Mouse (Mus musculus) urinary bladder, adult 18-20 months (tissue): ENCODE measurements around the gene B3gnt2.

Experiments used
- DNase-seq, 2 experiments: peaks; one replicate each; pipeline ENCODE4 v3.0.0; 2022; ENCODE audit warnings: low spot score in 2 of 2, mixed read lengths in 2 of 2

Gene B3gnt2

DNA sequence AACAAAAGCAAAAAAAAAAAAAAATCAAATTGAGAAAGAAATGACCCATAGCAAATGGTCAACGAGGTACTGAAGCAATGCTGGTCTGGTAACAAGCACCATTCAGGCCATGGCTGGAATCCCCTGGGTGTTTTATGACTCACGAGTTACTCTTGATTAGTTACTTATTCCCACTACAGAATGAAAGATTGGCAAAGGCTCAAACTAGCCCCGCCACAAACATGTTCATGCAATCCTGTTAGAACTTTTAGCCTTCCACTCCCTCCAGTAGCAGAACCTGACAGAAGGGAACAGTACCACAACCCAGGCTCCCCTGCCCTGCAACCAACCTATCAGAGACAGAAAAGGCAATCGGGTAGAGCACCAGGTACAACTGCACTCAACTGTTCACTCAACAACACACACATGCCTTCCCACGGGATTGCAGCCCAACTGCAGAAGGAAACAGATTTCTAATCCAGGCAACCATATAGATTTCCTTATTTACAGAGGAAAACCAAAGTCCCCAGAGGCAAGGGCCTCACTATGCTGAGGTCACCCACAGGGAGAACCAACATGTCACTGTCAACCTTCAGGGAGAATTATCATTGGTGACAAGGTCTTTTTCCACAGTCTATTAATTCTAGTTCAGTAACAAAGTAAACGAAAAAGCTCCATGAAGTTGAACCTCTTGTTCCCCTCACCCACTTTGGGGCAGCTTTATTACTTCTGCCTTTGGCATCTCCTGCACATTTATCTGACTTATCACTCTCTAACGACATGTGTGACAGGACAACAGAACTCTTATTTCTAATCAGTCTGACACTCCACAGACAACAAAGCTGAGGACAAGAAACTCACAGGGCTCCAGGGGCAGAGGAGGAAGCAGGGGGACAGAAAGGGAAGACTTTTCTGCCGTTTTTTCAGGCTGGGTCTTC lies 12.8 kb downstream of the B3gnt2 start:
- DNase-seq = peak in 1 of 2 experiments; percentile 31

DNA sequence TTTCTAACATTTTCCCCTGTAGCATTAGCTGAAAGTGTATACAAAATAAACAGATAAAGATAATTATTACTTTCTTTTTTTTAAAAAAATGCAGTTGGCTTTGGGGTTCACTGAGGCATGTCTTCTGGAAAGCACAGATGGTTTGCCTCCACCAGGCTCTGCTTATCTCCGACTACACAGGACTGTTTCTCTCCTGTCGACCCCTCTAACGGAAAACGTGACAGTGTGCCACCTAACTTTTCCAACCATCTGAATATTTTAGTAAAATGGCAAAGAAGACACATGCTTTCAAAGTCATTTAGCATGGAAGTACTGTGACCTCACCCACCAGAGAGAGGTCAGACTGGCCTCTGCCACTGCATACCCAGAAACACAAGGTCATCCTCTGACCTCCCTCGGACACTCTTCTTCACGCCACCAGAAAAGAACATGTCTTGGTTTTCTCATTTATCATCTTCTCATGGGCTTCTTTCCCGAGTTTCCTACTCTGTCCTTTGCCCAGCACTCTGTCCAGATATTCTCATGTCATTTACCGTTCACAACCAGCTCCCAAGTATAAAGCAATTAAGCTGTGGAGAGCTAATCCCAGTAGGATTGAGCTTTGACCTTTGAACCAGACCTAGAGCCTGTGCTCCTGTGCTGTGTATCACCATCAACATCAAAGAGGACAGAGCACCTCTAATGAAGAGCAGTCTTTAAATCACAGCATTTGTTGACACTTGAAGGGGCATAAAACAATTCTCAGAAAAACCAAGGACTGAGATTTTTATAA lies 13.6 kb downstream of the B3gnt2 start:
- DNase-seq = no peak

DNA sequence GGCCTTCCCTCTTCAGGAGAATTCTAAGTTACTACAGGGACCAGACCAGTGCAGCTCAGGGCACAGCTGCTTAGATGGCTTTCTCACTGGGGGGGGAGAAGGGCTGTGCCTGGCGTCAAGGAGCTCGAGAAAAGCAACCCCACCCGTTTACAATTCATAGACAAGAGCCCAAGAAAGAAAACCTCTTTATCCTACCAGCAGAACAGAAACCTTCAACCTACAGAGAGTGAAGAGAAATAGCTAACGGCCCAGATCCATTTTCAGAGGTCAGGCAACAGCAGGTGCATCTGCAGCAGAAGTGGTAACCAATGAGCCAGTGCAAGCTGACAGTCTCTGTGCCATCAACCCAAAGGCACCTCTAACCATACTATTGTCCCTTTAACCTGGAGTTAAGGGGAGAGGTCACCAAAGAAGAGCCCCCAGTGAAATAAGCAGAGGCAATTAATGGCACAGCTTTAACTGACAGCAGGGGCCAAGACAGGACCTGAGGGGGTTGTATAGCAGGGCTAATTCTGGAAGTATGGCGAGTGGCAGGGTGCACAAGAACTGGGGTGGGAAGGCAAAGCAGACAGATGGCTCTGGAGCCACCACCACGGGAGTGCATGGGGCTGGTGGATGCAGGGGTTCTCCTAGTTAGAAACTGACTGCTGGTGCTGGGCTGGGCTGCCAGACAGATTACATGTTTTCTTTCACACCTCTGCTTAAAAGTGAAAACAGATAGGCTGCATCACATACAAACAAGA lies 14.5 kb downstream of the B3gnt2 start:
- DNase-seq = no peak

GRCm38 (mm10) chr11:22844754-22845718 lies 15.7 kb downstream of the B3gnt2 start:
- no peak for DNase-seq

- DNase-seq = no peak
Observed at GRCm38 (mm10) chr11:22839456-22839855, 21.3 kb downstream of the B3gnt2 start.

DNA sequence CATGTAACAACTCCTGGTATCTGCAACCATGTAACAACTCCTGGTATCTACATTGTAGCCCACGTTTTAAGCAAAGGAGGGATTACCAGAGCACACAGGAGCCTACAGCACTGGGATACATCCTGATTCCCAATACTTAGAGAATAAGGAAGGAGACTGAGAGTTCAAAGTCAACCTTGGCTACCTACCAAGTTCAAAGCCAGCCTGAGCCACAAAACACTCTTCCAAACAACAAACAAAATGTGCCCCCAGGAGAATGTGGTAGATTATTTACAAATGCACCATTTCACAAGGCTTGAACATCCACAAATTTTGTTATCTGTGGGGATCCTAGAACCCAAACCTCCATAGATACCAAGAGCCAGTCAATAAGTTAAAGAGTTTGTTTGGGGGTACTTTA lies 22.4 kb downstream of the B3gnt2 start:
- DNase-seq = no peak

- DNase-seq = no peak
Observed at GRCm38 (mm10) chr11:22836269-22836668, 24.5 kb downstream of the B3gnt2 start.

DNA sequence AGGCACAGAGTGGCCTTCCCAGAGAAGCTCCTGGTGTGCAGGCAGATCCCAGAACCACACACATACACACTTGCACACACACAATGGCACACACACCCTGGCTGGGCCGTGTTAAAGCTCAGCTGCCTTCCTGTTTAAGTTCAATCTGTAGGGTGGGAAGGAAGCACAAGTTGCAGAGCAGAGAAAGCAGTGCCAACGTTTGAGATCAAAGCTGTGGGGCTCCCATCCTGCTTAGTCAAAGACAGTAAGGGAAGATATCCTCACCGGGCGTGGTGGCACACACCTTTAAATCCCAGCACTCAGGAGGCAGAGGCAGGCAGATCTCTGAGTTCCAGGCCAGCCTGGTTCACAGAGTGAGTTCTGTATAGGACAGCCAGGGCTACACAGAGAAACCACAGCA lies 28.2 kb downstream of the B3gnt2 start:
- no peak for DNase-seq

DNA sequence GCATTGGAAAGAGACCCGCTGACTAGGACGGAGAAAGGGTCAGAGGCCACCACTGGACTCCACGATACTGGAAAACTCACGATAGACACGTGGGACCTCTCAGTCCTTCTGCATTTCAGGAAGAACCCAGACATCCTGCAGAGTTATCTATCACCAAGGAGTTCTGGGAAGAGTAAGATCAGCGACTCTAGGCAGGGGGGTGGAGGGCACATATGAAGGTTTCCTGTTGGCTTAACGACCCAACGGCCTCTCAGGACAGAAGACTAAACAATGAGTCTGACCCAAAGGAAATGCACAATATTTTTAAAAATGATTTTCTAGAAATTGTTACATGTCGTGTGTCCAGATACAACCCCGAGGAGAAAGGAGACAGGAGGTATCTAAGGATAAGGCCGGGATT lies 28.8 kb downstream of the B3gnt2 start:
- no peak for DNase-seq

- no peak for DNase-seq
Observed at GRCm38 (mm10) chr11:22830684-22831083, 30.1 kb downstream of the B3gnt2 start.

GRCm38 (mm10) chr11:22830179-22830611 lies 30.6 kb downstream of the B3gnt2 start:
- no peak for DNase-seq

DNA sequence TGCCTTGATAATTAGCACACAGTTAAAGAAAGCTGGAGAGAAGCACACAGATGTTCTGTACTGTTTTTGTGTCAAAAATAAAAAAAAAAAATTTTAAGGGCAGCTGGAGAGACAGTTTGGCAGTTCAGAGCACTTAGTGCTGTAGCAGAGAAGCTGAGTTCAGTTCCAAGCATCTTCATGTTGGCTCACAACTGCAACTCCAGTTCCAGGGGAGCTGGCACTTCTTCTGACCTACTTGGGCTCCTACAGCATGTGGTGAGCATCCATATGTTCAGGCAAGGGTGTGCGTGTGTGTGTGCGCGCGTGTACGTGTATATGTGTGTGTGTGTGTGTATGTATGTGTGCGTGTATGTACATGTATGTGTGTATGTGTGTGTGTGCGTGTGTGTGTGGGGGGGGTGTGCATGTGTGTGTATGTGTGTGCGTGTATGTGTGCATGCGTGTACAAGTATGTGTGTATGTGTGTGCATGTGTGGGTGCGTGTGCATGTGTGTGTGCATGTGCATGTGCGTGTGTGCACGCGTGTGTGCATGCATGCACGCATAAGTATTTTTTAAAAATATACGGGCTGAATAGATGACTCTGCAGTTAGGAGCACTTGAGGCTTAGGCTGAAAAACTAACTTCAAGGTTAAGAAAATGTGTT lies 31.7 kb downstream of the B3gnt2 start:
- no peak for DNase-seq

DNA sequence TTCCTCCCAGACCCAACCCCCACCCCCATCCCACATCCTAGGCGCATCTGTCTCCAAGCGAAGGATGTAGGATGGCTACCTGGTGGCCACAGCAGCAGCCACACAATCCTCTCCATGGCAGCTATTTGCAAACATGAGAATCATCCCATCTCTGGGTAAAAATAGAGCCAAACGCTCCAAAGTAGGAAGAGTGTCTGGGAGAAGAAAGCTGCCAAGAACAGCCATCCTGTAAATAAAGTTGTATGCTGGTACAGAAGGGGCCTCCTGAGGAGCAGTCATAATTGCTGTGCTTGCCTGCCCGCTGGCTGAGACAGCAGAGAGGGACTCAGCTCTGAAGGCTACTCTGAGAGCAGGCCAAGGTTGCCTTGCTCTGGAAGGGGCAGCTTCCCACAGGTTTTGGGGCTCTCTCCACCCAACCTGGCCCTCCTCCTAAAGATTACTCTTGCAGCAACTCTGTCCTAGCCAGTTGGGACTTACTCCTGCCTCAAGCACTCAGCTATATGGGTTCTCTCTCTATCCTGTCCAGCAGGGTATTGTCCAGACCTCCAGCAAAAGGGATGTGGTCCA lies 33.2 kb downstream of the B3gnt2 start:
- DNase-seq = no peak

- DNase-seq = no peak
Observed at GRCm38 (mm10) chr11:22826665-22827064, 34.1 kb downstream of the B3gnt2 start.

- no peak for DNase-seq
Observed at GRCm38 (mm10) chr11:22826051-22826450, 34.7 kb downstream of the B3gnt2 start.

DNA sequence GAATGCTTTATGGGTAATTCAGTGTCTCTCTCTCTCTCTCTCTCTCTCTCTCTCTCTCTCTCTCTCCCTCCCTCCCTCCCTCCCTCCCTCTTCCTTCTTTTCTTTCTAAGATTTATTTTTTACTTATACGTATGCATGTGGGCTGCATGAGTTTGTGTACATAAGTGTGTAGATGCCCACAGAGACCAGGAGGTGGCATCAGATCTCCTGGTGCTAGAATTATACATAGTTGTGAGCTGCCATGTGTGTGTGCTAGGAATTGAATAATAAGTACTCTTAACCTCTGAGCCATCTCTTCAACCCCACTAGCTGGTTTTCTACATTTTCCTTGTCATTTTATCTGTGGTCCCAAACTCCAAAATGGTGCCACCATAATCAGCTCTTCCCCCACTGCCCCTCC lies 35.2 kb downstream of the B3gnt2 start:
- no peak for DNase-seq

GRCm38 (mm10) chr11:22824049-22824705 lies 36.6 kb downstream of the B3gnt2 start:
- no peak for DNase-seq

- peak in 1 of 2 experiments; percentile 43 for DNase-seq
Observed at GRCm38 (mm10) chr11:22821243-22821642, 39.5 kb downstream of the B3gnt2 start.

DNA sequence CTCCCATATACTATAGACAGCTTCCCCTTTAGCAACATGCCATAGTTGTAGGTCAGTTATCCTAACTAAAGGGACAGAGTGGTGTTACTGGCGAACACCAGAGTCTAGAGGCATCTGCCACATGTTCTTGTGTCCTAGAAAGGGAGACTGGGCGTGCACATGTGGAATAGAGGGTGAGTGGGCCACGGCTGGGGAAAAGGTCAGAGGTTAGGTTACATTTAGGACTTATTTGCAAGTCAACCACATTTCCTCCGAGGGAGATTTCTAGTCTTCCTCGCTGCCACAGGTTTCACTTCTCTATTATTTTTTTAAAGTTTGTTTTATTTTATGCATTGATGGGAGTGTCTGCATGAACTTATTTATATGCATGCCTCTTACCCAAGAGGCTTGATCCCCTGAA lies 42.4 kb downstream of the B3gnt2 start:
- DNase-seq = no peak

- DNase-seq = no peak
Observed at GRCm38 (mm10) chr11:22815877-22816276, 44.9 kb downstream of the B3gnt2 start.
